Mouse (Mus musculus) NIH3T3 (cell line): ENCODE measurements around the gene Ap5b1.

Source experiments
- DNase-seq: peaks from one replicate; pipeline ENCODE4 v3.0.0-alpha.2; 2012; ENCODE audit warnings: low read depth

Ap5b1 gene

DNA sequence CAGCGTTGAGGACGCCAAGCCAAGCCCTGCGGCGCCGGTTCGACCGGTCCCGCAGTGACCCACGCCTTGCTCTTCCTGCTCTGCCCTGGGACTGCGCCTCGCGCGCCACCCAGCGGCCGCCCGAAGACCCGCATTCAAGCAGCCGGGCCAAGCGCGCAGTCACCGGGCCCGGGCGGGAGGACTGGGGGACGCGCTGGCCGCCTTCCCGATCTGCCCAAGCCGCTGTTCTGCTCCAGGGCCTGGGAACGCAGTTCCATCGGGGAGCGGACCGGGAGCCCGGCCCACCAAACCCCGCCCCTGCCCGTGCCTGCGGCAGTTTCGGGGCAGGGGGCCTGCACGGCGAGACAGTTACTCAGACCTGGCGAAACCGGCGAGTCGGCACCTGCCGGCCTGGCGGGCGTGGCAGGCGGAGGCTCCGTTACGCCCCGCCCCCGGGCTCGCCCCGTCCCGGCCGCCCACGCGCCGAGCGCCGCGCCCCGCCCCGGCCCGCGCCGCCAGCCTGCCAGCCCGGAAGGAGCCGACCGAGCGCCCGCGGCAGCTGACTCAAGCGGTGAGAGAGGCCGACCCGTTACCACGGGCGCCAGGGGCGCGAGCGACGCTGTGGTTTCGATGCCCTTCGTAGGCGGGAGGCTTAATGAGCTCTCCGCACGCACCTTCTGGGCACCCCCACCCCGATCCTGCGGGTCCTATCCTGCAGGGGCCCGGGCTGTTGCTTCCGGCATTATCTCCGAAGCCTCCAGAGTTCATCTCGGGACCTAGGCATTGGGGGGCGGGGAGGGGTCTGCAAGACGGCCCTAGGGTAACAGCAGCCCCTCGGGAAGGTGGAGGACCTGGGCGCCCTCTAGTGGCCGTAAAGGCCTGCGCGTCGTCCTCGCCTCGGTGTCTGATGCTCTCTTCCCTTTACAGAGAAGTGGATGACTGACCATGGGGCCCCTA lies at the start of gene Ap5b1:
Ap5b1 (plus strand) TSS at position 492 of the 936 bp plus-strand sequence.
- peak; percentile 96 for DNase-seq

- no peak for DNase-seq
Measured at GRCm38 (mm10) chr19:5518721-5519120, 49.1 kb upstream of the Ap5b1 start.

DNA sequence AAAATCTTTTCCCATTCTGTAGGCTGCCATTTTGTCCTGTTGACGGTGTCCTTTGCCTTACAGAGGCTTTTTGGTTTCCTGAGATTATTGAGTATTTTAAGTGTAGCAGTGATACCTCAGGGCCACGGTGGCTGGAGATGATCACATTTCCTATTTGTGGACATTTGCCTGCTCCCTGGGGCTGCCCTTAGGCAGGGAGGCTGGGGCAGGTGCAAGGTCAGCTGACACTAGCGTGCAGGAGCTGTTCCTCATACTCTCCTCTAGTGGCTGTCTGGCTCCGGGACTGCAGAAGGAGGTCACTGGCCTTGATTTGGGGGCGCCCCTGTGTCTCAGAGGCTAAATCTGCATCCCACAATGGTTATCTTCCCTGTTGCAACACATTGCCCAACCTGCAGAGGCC lies 42.6 kb upstream of the Ap5b1 start:
- no peak for DNase-seq

- peak; percentile 99 for DNase-seq
Measured at GRCm38 (mm10) chr19:5529325-5530137, 38.3 kb upstream of the Ap5b1 start.

DNA sequence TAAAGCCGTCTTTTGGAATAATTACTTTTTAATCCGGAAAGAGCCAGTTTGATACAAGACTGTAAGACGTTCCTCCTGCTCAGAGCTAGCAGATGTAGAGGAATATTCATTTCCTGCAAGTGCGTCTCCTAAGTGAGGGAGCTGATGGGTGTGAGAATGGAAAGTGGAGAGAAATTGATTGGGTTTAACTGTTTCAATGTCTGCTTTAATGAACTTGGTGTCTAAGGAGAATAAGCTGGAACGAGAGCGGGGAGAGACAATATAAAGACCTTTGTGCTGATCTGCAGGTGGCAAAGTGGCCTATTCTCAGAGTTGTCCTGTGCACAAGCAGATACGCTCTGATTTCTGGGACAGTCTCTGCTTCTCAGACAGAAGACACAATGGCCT lies 37.7 kb upstream of the Ap5b1 start:
- no peak for DNase-seq

DNA sequence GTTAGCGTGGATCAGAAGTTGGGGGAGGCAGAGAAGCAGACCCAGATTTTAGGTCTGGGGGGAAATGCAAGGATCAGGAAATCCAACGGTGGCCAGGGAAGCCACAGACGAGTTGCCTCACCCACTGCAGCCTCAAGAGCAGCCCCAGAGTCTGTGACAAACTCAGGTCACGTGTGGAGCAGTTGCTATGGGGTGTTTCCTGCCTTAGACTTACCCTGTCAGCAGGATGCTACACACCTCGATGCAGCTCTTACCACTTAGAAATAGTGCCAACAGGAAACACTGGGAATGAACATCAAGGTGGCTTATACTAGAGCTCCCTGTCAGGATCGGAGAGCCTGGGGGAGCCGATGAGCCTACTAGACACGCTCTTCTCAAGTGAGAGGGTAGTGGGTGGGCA lies 35.3 kb upstream of the Ap5b1 start:
- no peak for DNase-seq

- no peak for DNase-seq
Measured at GRCm38 (mm10) chr19:5538786-5539185, 29.0 kb upstream of the Ap5b1 start.

GRCm38 (mm10) chr19:5543362-5543761 lies 24.5 kb upstream of the Ap5b1 start:
- DNase-seq: peak; percentile 62

DNA sequence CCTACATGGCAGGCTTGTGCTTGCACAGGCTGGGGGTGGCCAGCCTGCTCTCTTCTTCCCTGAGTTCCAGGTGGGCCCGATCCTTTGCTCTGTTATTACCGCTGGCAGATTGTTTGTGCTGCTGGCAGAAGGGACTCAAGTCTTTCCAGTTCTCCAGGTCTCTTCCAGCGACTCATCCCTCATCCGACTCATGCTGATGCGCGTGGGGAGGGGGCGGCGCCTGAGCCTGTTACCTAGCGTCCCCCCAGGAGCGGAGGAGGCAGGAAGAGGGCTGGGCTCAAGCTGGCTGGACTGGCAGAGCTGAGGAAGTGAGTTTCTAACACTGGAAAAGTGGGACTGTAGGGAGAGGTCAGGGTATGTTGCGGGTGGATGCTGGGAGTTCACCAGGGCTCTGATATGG lies 23.8 kb upstream of the Ap5b1 start:
- peak; percentile 72 for DNase-seq

DNA sequence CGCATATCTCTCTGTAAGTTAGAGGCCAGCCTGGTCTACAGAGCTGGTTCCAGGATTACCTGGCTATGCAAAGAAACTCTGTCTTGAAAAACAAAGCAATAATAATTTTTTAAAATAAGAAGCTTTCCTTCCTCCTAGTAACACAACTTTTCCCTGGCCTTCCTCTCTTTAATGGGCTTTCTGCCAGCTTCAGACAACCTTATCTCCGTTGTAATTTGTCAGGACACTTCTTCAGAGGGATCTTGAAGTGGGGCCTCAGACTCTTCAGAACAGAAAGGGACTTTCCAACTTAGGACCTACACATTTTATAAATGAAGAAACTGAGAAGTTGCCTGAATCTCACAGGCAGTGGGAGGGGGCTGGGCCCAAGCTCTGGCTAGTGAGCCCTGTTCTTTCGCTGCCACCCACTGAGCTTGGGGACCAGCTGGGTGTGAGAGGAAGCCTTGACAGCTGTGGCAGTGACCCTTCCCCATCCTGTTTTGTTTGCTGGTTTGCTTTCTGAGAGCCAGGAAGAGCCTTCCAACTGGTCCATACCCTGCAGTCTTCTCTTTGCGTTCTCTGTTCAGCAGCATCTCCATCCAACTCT lies 20.3 kb upstream of the Ap5b1 start:
- no peak for DNase-seq

DNA sequence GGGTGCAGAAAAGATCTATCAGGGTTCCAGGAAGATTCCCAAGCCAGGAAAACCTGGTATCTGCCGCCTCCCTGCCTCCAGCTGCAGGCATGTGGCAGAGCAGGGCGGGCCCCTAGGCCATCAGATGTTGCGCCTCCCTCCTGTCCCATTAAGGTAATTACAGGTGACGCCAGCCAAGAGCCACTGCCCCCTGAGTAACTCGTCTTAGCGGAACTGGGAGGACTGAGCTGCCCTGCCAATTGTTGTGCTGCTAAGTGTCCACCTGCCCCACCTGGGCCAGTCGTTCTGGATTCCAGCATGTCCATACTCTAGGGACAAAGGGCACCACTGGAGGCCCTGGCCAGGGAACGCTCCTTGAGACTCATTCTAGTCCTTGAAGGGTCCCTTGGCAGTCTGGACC lies 14.0 kb upstream of the Ap5b1 start:
- no peak for DNase-seq

GRCm38 (mm10) chr19:5554212-5554611 lies 13.6 kb upstream of the Ap5b1 start:
- no peak for DNase-seq

GRCm38 (mm10) chr19:5558169-5558568 lies 9.7 kb upstream of the Ap5b1 start:
- no peak for DNase-seq

GRCm38 (mm10) chr19:5558770-5559169 lies 9.1 kb upstream of the Ap5b1 start:
- no peak for DNase-seq

- DNase-seq: no peak
Measured at GRCm38 (mm10) chr19:5559229-5559628, 8.6 kb upstream of the Ap5b1 start.

DNA sequence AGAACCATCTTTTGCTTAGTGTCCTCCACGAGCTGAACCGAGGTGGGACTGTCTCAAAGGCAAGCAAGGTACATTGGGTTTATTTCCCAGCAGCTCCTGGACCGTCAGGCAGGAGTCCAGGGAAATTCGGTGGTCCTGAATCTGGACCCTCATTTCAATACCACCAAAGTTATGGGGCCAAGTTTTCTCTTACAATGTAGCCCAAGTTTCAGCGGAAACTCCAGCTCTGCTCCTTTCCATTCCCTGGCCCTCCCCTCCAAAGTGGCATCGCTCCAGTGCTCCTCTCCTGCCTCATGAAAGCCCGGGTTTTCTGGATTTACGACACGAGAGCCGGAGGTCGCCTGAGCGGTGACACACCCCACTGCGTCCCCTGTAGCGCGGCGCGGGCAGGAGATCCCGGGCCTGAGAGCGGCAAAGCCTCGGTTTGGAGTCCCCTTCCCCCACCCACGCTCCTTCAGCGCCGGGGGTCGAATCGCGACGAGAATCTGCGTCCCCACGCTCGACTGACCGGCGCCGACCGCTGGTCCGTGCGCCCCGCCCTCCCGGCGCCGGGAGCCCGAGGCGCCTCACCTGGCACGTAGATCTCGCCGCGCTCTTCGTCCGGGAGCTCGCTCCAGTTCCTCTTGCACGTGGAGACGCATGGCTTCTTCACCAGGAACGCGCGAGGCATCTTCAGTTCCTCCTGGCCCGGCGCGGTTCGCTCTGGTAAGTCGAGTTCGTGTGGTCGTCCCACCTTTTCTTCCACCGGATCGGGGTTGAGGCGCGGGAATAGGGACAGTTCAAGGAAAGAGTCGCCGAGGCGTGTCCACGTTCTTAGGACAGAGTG lies 8.0 kb upstream of the Ap5b1 start:
- DNase-seq: no peak

- no peak for DNase-seq
Measured at GRCm38 (mm10) chr19:5560457-5561041, 7.3 kb upstream of the Ap5b1 start, which contains the start of gene Ovol1. Ovol1 (minus strand) TSS chr19:5560646.

GRCm38 (mm10) chr19:5561252-5561790 lies 6.5 kb upstream of the Ap5b1 start:
- no peak for DNase-seq

DNA sequence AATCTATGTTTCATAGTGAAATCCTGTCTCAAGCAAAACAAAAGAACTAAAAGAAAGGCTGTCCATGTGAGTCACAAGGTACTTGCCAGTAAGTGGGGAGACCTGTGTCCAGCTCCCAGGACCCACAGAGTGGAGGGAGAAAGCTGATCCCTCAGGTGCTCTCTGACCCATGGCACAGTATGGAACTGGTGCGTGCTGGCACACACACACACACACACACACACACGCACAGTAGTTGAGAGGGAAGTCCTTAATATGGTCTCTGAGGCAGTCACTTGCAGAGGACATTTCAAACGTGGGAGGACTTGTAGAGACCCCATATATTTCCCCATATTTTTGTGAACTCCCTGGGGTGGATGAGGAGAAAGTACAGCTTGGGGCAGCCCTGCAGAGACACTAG lies 5.9 kb upstream of the Ap5b1 start:
- no peak for DNase-seq

DNA sequence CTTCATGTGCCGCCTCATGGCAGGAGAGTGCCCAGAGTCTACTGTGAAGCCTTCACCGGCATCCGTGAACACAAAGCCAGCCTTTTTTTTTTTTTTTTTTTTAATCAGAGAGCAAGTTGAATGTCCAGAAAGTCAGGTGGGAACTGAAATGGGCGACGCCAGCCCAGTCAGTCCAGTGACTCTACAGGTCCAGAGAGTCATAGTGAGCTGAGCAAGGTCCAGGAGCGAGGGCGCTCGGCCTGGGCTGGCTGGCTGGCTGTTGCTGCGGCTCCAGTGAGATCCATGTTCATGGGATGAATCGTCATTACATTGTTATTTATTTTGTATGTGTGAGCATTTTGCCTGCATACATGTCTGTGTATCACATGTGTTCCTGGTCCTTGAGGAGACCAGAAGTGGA lies 5.0 kb upstream of the Ap5b1 start:
- DNase-seq: no peak

DNA sequence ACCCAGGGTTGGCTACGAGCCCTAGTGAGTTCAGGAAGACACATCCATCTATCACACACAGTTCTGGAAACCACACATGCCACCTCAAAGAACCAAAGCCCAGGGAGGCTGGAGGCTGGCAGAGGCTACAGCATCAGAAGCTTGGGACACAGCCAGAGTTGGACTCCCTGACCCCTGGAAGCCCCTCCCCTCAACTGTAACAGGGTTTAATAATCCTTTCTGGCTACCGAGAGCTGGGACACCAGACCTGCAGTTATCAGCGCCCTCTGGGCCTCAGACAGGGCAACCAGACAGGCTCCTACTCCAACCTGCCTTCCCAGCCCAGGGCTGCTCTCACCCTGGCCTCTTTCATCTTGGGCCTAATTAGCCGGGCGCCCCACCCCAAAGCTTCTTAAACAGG lies 1.5 kb upstream of the Ap5b1 start:
- peak; percentile 20 for DNase-seq
